Mouse (Mus musculus) spleen, adult 18-20 months (tissue): ENCODE data around the gene Ralgps2.

Experiments used
- DNase-seq, 2 experiments: peaks; one replicate each; pipeline ENCODE4 v3.0.0; 2022; ENCODE audit warnings: mixed read lengths in 2 of 2

The Ralgps2 gene

DNA sequence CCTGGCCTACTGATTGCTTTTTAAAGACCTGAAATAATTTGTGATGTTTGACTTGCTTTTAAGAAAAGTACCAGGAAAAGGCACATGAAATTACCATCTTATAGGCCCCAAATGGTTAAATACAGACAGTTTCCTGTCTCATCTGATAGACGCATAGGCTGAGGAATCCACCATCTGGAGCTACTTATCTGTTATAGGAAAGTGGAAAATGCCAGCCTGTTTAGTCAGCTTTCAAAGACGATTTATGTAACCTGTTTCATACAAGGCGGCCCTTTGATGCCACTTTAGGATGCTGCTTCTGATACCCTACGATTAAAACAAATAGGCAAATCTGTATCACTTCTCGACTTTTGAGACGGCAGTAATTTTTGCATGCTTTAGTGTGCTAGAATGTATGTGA lies 138.2 kb downstream of the Ralgps2 start:
- DNase-seq, result no peak

DNA sequence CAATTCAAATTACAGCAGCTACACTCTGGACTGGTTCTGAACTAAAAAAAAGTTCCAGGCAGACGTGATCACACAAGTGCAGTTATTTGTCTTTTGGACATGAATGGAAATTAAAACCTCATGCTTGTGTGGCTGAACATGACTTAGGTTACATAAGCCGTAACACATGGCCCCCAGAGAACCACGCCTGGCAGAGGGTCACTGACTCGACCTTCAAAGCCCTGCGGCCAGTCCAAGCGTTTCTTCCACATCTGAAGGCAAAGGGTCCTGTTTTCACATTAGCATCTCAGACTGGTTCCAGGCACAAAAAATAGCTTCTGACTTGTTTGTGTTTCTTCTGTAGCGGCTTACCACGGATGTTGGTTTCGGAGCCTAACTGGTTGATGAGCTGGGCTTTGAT lies 143.2 kb downstream of the Ralgps2 start:
- DNase-seq, result no peak

DNA sequence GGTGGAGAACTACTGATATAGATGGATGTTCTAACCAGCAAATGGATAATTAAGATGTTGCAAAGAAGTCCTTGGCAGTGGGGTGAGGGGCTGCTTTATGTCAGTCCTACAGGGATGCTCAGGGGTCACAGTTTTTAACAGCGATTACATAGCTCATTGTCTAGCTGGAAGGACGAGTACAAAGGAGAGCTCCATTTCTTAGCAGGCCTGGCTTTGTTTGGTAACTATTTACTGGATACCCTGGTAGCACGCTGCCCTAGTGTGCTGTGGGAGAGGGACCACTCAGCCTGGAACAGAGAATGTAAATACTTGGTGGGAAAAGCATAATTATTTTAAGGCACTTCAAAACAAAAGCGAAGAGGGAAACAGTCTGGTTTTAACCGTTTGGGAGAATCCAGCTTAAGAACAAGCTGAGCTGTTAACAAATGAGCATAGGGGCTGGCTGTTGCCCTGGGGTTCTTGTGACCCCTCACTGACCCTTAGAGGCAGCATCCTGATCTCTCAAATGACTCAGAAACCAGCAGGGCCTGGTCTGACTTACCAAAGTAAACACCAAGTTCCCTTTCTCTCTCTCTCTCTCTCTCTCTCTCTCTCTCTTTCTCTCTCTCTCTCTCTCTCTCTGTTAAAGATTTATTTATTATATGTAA lies 149.5 kb downstream of the Ralgps2 start:
- no peak for DNase-seq

DNA sequence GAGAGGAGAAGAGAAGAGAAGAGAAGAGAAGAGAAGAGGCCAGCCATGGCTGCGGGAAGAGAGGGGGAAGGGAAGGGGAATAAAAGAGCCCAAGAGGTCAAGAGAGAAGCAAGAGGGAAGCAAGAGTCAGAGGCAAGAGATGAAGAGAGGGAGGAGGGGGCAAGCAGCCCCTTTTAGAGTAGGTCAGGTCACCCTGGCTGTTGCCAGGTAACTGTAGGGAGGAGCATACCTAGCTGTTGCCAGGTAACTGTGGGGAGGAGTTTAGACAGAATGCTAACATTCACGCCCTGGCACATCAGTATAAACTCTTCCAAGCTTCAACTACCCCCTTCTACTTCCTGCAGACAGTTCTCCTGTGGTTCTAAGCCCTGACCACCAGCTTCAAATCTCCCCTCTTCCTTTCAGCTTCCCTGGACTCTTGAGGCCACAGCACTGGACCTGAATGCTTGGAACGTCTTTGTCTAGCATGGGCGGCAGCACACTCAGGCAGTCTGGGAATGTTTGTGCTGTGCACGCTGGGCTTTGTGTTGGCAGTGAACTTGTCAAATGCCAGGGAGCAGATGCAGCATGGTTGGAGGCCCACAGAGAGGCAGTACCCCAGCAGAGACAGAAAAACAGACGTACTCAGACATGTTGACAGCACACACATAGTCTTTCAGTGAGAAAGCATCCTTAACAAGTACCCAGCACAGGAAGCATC lies 152.1 kb downstream of the Ralgps2 start:
- DNase-seq, result no peak

DNA sequence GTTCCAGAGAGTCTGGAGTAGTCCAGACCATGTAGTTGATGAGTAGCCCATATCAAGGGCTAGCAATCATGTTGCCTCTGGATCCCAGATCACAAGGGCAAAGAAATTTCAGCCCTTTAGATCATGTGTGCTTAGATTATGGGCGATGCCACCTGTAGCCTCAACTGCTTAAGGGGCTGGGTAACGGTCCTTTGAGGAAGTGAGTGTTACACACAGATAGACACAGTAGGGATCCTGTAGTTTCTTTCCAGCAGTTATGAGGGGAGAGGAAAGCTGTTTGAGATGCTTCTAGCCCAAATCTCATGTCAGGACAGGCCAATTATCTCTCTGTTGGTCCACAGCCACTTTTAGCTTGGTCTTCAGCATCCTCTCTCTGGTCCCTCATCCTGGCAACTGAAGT lies 153.4 kb downstream of the Ralgps2 start:
- no peak for DNase-seq

DNA sequence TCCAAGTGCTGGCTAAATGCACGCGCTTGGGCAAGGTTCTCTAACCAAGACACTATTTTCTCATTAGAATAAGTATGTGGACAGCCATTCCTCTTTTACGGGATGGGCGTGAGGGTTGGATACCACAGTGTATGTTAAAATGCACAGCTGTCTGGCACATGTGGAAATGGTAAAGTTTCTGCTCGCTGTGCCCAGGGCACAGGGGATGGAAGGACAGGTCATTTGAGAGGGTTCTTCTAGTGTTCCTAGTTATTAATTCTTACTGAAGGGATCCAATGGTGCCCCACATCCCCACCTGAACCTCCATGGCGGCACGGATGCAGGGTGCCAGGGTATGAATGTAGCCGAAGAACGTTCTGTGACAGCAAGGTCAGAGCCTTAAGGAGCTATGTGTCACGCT lies 154.5 kb downstream of the Ralgps2 start:
- no peak for DNase-seq

DNA sequence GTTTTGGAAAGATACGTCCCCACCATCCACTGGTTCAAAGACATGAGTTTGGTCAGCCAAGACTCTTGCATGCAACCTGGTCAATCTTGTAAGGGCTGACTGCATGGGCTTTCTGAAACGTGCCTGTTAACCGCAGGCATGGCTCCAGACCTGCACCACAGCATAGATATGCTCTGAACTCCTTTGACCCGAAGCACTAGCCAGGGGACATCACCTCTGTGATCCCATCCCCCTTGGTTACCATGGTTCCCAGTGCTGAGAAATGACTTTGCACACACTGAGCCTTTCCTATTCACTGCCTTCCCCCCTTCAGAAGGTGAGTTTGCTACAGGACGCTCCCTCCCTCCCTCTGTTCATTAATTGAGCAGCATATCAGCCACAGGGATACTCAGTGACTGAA lies 155.3 kb downstream of the Ralgps2 start:
- no peak for DNase-seq

DNA sequence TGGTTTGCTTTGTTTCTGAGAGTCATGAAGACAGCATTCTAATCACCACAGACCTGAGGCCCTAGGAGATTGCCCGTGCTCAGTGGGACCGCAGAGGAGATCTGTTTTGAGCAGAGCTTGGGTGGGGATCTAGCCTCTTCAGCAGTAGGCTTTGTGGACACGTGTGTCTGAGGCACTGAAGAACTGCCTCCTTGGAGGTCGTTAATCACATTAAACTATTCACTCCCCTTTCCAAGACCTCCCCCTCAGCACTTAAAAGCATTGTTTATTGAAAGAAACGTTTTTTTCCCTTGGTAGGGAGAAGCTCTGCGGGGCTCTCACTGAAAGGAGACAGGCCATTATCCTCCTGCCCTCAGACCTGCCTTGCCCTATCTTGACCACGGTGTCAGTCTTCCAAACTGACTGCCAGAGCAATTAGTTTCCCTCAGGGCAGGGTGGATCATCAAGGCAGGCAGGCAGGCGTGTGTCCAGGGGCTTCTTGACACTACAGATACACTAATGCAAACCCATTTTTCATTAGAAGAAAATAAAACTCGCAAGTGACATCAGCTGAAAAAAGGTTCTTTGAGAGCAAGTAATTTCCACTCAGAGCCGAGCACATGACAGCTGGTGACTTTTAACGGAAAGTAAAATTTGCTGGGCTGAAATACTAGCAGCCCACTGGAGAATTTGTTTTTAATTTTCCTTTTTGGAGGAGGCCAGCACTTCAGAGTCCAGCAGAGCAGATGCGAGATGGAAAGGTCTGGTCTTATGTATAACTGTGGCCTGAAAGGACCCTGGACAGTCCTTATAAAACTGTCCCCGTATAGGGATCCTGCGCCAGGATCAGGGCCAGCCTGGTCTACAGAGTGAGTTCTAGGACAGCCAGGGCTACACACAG lies 157.2 kb downstream of the Ralgps2 start:
- DNase-seq, result no peak

DNA sequence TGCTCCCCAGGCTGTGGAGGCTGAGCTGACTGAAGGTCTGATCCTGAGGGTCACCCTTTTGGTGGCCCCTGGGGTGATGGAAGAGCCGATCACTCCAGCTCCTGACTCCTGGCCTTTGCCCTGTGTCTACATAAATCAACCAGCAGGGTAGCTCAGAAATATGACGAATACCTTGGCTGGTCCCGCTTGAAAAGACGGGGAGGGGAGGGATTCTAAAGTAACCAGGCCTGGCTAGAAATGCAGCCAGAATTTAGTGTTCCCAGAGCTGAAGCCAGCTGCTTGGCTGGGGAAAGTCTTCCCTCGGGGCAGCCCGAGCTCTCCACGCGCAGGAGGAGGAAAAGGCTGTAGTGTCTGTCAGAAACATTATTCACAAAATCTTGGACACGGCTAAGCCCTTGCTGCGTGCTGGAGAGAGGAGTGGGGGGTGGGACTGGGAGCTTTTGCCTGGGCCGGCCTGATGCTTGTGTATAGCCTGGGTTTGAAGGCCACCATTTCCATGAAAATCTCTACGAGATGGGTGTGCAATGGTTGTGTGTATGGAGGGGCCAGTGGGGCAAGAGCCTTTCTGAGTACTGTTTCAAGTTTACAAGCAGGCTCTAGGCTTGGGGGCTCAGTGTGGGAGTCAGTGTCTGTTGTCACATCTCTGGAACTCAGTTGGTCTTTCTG lies 158.2 kb downstream of the Ralgps2 start:
- DNase-seq, result no peak

DNA sequence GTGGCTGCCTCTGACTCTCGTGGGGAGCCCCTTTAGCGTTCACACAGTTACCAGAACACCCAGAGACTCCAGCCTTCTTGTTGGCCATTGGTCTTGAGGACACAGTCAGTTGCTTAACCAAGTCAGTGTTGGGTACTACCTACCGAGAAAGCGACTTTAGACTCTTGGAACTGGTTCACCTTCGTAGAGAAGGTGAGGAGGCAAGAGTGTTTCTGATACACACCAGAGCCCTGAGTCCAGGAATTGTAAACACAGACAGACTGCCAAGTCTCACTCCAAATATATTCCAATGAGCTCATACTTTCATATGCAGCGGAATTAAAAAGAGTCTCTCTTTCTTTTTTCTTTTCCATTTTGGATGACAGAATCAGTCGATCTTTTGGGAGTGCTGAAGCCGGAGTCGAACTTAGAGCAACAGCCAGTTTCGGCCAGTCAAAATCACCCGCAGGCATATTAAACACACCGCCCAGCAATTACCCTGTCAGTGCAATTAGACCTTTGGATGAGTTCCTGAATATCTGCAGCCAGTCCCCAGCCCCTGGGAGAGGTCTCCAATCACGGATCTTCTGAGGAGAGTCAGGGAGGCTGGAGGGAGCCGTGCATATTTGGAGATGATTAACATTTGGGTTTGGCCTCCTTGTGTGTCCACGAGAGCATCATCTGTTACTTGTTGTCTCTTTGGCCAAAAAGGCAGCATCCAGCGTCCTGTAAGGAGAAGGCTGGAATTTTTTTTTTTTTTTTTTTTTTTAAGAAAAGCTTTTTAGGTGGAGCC lies 159.0 kb downstream of the Ralgps2 start:
- no peak for DNase-seq

DNA sequence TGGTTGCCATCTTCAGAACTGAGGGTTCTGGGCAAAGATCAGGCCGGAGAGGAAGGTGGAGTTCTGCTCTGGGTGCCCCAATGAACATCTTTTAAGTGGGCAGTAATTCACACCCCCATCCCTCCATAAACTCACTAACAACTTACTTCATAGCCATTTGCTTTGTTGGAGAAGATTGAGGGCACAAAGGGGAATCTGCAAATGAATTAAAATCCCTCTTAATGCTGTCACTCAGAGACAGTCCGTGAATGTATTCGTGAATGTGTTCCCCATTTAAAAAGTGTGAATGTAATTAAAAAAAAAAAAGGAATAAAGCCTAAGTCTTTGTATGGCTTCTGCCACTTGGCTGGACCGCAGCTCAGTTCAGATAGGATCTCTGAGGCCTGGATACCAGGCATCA lies 159.8 kb downstream of the Ralgps2 start:
- DNase-seq, result no peak

DNA sequence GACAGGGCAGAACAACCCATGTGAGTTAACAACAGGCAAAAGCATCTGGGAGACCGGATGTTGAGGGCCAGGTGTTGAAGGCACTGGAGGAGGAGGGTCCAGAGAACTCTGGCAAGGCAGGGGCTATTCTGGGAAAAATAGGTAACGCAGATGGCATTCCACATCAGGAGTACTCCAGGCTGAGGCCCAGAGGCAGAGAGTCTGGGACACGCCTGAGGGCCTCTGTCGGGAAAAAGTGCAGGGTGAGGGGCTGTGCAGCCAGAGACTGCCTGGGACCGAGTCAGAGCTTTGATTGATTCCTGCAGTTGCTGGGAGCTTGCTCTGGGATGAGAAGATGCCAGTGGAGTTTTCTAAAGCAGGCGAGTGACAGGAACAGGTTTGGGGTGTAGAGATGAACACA lies 160.4 kb downstream of the Ralgps2 start:
- no peak for DNase-seq

DNA sequence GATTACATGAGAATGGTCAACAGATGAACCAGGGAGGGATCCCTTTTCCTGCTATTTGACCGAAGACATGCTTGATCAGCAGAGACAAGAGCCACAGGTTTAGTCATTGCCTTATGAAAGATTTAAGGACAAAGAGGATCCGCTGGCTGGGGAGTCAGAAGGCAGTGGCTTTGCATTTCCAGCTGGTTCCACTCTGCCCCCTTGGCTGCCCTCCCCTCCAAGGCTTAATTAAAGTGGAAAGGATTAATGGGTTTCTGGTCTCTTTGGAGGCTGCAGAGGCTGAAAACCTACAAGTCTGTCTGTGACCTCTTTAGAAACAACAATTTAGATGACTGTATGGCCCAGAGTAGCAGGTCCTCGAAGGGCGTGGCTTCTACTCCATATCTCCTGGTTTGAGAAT lies 161.5 kb downstream of the Ralgps2 start:
- DNase-seq, result no peak

DNA sequence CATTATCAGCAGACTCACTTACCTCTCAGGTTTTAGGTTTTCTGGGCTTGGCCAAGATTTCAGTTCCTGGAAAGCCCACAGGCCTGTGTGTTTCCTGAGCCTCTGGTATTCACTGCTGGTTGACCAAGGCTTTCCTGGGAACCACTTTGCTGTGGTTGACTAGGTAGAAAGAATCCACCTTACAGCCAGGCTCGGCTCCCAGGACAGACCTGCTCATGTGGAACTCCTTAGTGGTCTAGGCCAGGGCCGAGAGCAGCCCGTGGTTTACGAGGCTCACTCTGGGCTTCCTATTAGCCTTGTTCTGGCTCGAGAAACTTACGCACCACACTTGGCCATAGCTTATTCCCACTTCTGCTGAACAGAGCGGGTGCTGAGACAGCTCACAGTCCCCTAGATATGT lies 163.4 kb downstream of the Ralgps2 start:
- no peak for DNase-seq

DNA sequence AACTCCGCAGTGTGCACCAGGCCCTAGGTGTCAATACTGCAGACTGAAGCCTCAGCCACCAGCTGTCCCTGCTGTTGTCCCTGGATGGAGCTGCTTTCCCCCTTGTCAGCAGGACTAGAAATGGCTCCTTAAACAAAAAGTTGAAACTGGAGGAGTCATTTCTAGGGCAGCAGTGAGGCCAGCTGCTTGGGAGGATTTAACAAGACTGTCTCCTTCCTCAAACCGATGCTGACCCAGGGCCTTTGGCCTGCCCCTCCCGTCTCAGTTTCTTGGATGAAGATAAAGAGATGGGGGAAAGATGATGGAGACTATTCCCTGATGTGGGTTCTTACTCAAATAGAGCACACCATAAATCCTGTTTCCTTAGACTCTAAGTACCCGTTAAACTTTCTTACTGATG lies 164.2 kb downstream of the Ralgps2 start:
- no peak for DNase-seq

DNA sequence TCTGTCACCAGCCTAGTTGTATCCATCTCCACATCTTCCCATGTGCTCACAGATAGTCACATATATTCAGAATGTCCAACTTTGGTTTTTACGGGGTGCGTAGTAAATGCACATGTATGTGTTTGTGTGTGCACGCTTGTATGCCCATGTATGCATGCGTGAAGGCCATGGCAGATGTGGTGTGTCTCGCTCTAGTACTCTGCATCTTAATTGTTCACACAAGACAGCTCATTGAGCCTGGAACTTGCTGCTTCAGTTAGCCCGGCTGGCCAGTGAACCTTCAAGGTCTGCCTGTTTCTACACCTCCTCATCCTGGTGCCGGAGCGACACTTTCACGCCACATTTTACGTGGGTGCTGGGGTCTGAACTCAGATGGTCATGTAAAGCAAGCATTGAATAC lies 168.6 kb downstream of the Ralgps2 start:
- no peak for DNase-seq

DNA sequence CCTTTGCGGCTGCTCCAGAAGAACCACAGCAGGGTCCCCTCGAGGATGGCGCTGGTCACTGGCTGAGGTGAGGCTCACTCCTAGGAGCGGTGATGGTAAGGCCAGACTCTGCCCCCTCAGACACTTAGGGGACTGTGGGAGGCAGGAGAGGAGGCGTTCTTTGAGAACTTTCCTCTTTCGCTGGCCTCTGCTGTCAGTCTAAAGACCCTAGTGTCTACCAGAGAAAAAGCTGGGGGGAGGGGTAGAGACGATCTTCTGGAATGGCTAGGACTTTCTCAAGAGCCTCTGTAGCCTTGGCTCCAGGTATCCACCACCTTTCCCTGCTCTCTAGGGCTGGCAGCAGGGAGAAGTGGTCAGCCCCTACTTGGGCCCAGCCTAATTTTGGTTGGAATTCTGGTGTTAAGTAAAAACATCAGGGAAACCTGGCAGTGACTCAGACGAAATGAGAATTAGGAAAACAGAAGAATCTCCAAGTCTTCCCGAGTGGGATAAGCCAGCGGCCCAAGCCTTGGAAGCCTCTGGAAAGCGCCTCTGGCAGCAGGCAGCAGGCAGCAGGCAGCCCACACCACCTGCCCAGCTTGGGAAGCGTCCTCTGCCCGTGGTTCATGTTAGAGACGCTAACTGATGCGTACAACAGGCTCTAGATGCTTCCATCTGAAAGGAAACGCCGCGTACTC lies 169.7 kb downstream of the Ralgps2 start:
- DNase-seq, result no peak

DNA sequence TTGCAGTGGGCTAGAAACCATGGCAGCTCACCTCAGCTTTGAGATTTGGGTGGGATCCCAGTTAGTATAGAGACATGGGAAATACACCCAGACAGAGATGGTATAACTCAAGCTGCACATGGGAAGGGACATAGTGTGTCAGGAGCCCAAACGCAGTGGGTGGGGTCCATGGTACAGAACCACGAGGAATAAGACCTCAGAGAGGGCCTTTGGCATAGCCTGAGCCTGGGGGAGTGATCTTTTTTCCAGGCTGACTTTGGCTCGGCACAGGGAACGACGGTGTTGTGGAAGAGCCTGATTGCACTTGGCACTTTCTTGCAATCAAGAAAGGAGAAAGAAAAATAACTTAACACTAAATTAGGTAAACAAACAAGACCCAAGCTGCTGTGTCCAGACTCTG lies 170.3 kb downstream of the Ralgps2 start:
- no peak for DNase-seq

DNA sequence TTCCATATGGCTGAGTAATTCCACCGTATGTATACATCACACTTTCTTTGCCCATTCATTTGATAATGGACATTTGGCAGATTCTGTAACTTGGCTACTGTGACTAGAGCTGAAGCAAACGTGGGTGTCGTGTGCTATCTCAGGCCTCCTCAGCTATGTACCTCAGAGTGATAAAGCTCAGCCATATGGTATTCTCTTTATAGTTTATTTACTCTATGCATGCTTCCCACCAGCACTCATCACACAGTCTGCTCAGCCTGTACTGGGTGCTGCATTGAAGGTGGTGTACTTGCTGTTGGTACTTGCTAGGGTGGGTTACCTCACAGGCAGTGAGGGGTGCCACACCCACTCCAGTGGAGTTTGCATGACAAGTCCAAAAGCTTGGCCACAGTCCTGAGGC lies 174.1 kb downstream of the Ralgps2 start:
- no peak for DNase-seq

DNA sequence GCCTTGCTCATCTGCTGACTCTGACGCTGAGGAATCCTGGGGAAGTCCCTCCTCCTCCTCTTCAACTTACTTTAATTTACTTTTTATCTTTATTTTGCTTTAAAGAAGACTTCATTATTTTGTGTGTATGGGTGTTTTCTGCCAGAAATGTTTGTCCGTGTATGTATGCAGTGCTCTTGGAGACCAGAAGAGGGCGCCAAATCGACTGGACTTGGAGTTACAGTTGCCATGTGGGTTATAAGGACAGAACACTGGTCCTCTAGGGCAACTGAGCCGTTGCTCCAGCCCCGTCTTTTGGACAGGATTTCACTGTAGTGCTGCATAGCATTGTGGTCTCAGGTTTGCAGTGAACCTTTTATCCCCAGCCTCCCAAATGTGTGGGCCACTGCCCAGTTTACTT lies 174.8 kb downstream of the Ralgps2 start:
- no peak for DNase-seq

DNA sequence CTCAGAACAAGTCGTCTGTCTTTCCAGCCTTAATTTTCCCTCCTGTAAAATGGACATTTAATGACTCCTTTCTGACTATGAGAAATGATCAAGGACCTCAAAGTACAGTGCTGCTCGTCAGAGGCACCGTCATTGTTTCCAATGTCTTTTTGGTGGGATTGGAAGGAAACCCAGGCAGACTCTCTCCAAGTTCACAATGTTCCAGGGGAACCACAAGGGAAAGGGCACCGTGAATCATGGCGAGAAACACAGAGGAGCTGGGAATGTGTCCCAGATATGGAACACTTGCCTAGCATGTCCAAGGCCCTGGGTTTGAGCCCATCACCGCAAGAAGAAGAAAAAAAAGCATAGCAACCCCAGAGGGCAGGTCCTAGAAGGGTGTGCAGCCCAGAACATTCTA lies 176.1 kb downstream of the Ralgps2 start:
- no peak for DNase-seq

DNA sequence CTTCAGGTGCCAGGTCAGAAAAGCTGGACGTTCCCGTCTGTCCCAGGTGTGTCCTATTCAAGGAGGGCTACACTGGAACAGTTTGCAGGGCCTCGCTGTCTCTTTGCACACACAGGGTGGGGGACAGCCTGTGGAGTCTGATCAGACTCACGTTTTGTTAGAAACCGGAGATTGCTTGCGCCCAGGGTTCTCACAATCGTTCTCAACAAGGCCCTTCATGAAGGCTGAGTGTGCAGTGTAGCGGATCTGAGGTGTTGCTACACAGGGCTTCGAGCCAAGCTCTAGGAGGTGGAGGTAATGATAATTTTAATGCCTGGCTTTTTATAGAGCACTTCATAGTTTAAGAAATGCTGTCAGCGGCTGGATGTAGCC lies 178.0 kb downstream of the Ralgps2 start:
- DNase-seq, result no peak
